Mouse (Mus musculus) cerebellum, postnatal 4 days (tissue): ENCODE results near the gene Rnf7.
"Not testable (repeated sequence)": the region's sequence is repeated elsewhere in the genome, so short reads cannot be mapped to it uniquely, and the experiment has no call there.

Experiments used
- DNase-seq, 2 experiments: peaks; one replicate each; pipeline ENCODE4 v3.0.0; 2022; ENCODE audit warnings: low spot score in 2 of 2, mixed read lengths in 1 of 2

Gene Rnf7

DNA sequence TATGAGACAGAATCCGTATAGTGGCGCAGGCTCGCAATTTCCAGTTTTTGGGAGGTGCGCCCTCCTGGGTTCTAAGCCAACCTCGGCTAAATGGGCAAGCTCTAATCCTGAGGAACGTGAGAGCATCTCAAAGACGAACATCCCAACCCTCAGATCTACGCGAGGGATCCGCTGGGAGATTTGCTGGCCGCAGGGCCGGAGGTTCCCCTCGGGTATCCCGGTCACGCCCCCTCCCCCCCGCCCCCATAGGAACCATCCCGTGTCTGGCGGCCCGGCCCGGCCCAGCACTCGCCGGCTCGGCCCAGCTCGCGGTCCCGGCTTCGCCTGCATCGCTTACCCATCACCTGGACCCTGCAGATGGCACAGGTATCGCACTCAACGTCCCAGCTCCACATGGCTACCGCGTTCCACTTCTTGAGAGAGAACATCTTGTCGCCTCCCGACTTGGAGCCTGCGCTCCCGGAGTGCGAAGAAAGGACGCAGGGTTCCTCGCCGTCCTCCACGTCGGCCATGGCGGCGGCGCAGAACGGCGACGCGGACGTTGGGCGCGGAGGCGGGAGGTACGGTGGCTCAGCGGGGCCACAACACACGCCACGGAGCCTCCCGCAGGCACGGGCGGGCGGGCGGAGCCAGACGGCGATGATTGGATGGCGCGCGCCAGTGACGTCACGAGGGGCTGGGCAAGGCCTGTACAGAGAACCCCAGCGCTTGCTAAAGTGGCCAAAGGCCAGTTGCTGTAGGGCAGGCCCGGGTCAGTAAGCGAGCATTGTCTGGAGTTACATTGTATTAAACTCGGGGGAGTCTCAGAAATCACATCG lies at the start of gene Rnf7:
Rnf7 (minus strand) TSS at position 605 of the 818 bp plus-strand sequence.
- peak; percentile 99 for DNase-seq

DNA sequence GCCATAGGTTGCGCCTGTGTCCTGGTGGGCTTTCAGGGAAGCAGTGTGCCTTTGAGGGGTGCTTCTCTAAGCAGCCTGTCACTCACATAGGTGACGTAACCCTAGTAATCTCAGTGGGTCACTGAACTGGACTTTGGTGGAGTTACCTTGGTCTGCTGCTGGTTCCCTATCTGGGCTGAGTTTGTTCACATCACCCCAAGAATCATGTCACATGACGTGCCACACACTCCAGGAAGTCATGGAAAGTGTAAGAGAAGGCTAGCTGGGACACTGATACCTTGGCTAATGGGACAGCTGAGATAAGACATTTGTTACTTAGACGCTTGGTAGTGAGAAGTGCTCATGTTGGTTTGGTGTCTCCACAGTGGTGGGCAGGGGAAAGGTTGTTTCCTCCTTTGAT lies 47.5 kb upstream of the Rnf7 start:
- DNase-seq, result no peak

DNA sequence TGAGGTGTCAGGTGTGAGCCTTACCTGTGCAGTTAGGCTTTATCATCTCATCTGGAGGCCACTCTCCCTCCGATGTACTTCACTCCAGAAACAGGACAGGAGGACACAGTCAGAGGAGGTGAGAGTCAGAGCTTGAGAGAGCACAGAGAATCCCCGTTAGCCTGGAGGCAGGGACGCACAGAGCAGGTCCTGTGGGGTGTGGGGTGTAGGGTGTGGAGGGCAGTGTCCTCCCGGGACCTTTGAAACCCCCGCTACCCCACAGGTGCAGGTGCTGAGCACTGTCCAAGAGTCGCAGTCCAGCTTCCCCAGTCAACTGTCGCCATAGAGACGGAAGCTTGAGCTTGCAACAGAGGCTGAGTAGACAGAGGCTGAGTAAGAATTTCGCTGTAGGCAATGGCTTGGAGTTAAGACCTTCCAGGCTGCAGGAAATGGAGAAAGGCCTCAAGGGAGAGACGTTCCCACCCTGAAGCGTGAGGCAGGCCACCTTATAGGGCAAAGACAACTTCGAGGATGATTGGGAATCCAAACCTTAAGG lies 46.6 kb upstream of the Rnf7 start, which contains the start of gene Gm28729:
Gm28729 (minus strand) TSS at position 293 of the 535 bp plus-strand sequence.
- DNase-seq, result no peak

DNA sequence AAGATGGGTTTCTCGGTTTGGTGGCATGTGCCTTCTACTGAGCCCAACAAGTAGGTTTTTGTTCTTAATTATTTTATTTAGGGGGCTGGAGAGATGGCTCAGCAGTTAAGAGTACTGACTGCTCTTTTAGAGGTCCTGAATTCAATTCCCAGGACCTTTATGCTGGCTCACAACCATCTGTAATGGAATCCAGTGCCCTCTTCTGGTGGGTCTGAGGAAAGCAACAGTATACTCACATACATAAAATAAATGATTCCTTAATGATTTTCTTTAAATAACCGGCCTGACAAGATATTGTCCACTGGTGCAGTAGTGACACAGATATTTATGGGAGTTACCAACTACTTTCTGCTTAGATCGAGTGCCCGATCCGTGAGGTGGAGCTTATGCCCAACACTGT lies 44.7 kb upstream of the Rnf7 start:
- no peak for DNase-seq

DNA sequence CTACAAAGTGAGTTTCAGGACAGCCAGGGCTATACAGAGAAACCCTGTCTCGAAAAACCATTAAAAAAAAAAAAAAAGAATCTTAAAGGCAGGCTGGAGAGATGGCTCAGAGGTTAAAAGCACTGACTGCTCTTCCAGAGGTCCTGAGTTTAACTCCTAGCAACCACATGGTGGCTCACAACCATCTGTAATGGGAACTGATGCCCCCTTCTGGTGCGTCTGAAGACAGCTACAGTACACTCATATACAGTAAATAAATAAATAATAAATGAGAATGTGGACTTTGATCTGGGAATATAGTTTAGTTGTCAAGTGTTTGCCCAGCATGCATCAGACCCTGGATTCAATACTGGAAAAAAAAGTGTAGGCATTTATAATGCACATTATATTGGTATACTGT lies 43.1 kb upstream of the Rnf7 start:
- DNase-seq, result not testable (repeated sequence)

DNA sequence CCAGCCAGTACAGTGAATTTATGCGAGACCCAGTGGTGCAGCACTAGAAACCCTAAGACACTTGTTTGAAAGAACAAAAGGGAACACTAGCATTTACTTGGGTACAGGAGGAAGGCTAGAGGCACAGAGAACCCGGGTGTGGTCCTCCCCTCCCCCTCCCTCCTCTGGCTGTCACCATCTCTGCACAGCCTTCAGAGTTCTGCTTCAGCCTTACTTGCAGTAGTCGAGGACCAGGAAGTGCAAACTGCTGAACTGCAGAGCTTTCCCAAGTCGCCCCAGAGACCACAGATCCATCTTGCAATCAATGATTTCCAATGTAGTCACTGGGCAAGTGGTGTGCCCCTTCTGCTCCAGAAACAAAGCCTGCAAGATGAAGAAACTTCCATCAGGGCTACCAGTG lies 39.0 kb upstream of the Rnf7 start:
- DNase-seq, result no peak

DNA sequence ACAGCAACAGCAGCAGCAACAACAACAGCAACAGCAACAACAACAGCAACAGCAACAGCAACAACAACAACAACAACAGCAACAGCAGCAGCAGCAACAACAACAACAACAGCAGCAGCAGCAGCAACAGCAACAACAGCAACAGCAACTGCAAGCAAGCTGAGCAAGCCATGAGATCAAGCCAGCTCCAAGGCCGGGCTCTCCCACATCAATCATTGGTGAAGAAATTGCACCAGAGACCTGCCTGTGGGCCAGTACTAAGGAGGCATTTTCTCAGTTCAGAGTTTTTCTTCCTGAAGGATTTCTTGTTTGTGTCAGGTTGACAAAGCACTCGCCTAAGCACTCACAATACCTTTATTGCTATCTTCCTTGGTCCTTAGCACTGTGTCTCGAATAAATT lies 38.3 kb upstream of the Rnf7 start:
- DNase-seq, result no peak

DNA sequence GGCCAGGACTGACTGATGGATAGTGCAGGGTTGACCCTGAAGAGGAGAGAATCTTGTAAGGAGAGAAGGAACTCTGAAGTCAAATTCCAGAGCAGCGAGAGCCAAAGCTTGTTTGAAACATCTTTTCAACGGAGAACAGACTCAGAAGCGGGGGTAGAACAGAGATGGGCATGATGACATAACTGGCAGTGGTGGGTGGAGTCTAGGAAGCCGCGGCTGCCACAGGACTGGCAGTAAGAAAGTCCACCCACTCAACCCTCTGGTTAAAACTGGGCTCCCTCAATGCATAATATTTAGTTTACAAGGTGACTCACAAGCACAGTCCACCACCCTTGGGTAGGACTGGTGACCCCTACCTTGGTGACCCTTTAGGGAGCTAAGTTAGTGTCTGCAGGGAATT lies 37.3 kb upstream of the Rnf7 start:
- DNase-seq, result no peak

DNA sequence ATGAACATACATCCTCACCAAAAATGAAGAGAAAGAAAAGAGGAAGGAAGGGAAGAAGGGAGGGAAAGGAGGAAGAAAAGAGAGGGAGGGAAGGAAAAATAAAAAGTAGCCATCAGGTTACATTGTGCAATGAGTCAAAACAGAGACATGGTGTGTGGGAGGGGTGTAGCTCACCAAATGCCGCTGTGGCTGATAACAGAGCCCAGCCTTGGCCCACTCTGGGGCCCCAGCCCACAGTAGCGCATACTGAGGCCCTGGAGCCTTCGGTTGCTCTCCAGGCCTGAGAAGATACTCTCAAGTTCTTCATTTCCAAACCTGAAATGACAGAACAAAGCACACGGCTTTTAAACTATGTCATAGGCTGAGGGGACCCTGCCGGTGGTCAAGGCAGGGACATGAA lies 35.8 kb upstream of the Rnf7 start:
- no peak for DNase-seq

DNA sequence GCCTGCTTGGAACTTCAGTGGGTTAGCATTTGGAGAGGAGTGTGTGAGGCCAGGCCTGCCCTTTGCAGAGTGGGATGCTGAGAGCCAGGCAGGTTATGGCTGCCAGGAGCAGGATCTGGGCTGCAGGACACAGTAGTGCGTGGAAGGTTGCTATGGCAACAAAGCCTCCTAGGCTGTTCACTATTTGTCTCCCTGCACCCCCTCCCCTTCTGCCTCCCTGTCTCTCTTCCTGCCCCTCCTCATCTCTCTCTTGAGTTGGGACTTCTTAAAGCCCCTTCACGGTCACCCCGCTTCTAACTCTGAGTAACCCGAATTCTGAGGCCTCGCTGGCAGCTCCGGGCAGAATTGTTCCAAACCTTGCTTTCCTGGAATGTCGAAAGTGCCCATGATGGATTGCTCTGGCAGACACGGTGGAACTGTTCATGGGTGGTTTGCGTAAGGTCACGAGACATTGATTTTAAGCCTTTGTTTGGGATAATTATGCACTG lies 27.6 kb upstream of the Rnf7 start:
- DNase-seq, result peak in 1 of 2 experiments; percentile 51

DNA sequence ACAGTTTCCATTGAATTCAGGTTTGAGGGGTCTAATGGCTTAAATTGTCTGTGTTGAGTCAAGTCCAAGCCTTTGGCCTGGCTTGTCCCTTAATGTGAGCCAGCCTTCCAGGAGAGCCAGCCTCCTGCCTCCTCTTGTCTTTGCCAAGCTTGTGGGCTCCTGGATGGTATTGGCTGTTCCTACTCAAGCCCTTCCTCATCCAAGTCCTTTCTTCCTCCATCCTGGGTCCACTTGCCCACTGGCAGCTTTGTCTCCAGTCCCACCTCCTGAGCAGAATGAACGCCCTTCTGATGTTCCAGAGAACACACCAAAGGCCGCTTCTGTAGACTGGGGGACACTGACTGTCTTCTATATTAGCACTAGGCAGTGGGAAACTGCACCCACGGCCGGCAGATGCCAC lies 26.7 kb upstream of the Rnf7 start:
- no peak for DNase-seq

DNA sequence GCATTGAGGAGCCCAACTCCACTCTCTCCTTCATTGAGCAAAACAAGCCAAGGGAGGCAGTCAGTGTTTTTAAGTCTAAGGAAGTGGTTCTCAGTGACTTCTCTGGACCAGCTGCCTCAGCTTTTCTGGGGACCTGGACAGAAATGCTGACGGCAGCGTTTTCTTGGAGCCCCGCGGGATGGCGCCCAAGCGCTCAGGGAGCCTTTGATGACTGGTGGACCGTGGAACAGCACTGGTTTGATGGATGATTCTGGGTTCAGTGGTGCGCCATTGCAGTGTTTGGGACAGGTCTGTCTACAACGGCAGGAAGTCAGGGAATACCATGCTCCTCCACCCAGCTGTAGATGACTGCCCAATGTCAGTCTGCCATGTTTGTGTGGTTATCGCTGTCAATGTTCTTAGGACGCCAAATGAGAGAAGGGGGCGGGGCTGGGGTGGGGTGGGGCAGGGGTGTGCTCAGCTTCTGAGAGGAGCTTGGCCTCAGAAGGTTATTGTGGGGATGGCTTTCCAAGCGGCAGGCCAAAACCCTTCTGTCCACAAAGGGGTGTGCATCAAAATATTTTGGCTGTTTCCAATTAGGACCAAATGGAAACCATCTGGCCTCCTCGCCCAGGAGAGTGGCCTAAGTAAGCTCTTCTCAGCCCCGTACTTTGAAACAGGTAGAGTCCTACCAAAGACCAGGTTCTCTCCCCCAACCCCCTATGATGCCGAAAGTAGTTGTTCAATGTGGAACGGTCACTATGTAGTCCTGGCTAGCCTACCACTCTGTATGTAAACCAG lies 25.8 kb upstream of the Rnf7 start:
- no peak for DNase-seq

DNA sequence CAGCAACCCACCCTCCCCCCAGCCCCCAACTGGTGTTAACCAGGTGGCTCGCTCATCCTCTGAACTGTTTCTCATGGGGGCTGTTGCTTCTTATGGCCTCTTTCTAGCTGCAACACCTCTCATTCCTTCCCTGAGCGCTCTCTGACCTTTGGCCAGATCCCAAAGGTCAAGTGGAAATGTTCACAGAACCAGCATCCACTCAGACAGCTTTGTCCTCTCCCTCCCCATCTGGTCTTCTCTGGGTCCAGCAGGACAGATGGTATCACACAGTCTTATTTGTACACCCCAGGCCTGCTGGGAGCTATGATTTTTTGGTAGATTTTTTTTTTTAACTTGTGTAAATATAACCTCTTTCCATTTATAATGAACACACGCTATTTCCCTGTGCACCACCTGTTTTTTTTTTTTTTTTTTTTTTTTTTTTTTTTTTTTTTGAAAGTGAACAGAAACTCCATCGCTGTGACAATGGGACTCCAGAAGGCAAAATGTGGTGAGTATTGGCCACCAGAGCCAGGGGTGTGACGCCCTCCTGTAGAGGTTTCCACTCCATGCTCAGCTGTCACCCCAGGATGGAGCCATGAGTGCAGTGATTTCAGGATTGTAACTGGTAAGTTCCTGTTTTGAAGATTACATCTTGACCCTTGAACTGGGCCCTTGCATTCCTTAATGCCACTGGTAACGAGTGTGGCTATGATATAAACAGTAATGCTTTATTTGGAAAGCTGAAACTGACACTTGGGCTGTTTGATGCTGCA lies 24.6 kb upstream of the Rnf7 start:
- no peak for DNase-seq

DNA sequence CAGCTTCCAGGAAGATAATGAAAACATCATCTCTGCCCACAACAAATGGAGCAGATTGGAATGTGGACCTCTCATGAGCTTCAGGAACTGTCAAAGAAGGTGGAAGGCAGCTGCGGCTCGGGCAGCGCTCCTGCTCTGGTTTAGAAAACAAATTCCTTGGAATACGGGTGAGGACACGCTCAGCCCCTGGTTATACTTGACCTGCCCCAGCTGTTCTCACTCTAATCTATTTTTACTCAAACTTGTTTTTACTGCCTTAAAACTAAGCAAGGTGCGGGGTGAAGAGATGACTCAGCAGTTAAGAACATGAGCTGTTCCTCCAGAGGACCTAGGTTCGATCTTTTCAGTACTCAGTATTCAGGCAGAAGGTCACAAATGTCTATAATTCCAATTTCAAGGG lies 22.7 kb upstream of the Rnf7 start:
- DNase-seq, result no peak

DNA sequence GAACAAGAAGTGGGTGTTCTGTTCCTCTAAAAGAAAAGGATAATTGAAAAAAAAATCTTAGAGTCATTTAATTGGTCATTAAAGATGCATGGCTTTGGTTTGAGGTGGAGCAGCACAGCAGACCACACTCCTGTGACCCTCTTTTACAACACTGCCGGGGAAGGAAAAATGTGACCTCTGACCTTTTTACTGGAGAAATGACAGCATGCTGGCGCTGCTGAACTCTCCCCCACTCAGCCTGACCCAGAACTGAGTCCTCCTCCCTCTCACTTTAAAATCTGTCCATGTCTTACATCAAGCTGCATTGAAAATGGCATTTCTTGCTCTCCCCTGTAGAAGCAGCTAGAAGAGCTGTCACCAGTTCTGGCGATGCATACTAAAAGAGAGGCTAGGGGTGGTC lies 14.7 kb upstream of the Rnf7 start:
- no peak for DNase-seq

DNA sequence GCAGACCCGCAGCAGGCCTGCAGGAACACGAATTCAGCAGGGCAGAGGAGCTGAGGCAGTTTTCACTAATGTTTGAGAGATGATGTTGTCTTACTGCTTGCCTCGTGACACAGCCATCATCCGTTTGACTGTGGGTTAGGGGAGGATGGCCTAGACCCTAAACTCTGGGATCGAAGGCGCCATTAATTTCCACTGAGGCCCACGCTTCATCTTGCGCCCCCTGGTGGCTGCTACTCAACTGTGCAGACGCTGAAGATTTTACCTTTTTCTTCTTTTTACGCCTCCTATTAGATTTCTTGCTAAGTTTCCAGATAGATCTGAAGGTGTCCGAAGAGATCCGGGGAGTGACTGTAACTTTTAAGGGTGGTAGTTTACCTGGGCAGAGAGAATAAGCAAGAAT lies 13.3 kb upstream of the Rnf7 start:
- peak in 1 of 2 experiments; percentile 43 for DNase-seq

DNA sequence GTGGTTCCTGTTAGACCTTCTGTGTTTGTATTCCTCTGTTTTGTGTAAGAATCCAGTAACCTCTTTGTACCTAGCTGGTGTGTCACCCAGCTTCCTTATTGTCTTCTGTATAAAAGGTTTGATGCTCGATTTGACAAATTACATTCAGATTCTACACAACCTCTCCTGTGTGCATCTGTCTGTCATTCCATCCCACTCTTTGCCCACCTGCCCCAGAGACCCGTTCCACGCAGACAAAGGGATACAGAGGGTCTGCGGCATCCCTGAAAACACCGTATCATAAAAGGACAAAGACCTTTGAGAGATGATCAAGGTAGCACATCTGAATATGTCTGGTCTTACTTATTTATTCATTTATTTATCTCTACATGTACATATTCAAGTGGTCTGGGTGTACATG lies 9.4 kb upstream of the Rnf7 start:
- DNase-seq, result not testable (repeated sequence)

DNA sequence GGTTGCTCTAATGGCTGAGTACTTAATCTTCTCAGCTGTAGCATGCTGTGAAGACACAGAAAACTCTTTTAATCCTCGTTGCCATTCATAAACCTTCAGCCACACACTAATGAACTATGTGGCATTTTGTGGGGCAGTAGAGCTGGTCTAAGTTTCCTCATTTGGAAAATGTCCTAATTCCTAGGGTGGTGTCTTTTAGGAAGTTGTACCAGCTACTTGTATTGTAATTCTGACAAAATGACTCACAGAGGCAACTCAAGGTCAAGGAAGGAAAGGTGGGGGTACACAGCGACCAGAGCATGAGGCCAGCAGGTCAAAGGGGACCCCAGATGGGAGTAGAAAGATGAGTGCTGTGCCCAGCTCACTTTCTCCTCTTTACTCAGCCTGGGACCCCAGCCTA lies 5.2 kb upstream of the Rnf7 start:
- no peak for DNase-seq

DNA sequence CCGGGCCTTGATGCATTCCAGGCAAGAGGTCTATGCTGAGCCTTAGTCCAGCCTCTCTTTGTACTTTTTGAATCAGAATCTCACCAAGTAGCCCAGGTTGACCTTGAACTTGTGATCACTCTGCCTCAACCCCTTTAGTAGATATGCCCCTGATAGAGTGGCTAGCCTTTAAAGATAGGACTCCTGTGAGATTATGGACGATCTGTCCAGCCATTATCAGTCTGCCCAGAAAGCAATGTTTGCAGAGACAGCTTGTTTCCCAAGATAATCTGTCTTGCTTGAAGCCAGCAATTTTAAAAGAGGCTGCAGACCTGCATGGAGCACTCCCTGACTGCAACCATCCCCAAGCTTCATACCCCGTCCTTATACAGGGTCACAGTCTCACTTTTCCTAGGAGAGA lies 4.6 kb upstream of the Rnf7 start:
- no peak for DNase-seq

DNA sequence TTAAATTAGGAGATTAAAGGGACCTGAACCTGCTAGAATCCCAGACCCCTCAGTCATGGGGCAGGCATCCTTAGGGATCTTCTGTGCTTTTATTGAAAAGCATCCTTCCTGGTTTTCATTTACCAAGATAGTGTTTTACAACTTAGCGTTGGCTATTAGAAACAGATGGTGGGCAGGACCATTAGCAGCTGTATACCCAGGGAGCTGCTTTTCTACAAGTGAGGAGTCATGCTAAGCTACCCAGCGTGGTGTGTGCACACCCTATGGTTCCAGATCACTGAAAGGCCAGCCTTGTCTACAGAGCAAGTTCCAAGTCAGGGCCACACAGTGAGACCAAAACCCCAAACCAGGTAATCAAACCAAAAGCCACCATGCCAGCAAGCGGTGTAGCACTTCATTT lies 6.1 kb downstream of the Rnf7 start:
- no peak for DNase-seq

DNA sequence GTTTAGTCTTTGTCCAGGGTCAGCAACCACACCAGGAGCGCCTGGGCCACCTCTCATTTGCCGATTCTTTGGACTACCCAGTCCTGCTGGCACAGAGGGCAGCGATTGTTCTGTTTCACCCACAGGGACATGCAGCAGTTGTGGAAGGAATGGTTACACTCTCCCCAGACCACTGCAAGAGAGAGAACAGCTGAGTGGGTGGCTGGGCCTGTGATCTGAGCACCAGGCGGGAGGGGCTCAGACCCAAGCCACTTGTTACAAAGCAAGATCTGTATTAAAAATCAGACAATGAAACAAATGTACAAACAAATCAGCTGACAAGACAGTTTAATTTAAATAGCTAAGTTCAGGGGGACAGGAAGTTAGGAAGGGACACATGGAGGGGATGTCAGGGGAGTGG lies 6.8 kb downstream of the Rnf7 start:
- DNase-seq, result not testable (repeated sequence)
